Mouse (Mus musculus) liver, adult 2 months (tissue): ENCODE measurements at regions not wholly inside any gene's neighbourhood (a gene's known extent, or its start where the extent isn't known, plus 50 kb on each side); places are given as distances from the start of the nearest gene placed in this dataset.
"Not testable (repeated sequence)": the region's sequence is repeated elsewhere in the genome, so short reads cannot be mapped to it uniquely, and the experiment has no call there.

Source experiments
- DNase-seq: peaks from one replicate; pipeline ENCODE4 v3.0.0-alpha.2; 2011; ENCODE audit warnings: low read depth, low spot score; ENCODE audit errors: extremely low read depth
- H3K27ac ChIP-seq: fragments of 200-500 bp; replicated peaks from 2 replicates; pipeline ENCODE4 v1.5.1; 2012; ENCODE audit warnings: low read depth, mild to moderate bottlenecking, control low read depth, inconsistent platforms, low read length; ENCODE audit not compliant: insufficient read depth
- H3K27me3 ChIP-seq: fragments of 200-500 bp; 2 replicates; pipeline ENCODE4 v1.6.1; 2012; ENCODE audit warnings: mild to moderate bottlenecking, moderate library complexity, low read length, inconsistent platforms; ENCODE audit not compliant: control insufficient read depth, insufficient read depth
- H3K36me3 ChIP-seq: fragments of 200-500 bp; 2 replicates; pipeline ENCODE4 v1.6.1; 2012; ENCODE audit warnings: low read length, inconsistent platforms; ENCODE audit not compliant: control insufficient read depth, insufficient read depth
- H3K4me1 ChIP-seq: fragments of 200-500 bp; 2 replicates; pipeline ENCODE4 v1.6.1; 2011; ENCODE audit warnings: low read length; ENCODE audit not compliant: control insufficient read depth, insufficient read depth
- H3K4me3 ChIP-seq: fragments of 200-500 bp; 2 replicates; pipeline ENCODE4 v1.5.1; 2011; ENCODE audit warnings: low read depth, mild to moderate bottlenecking, control low read depth, low read length, moderate library complexity; ENCODE audit not compliant: insufficient read depth
- H3K79me2 ChIP-seq: fragments of 200-500 bp; 2 replicates; pipeline ENCODE4 v1.6.1; 2012; ENCODE audit warnings: inconsistent platforms, mild to moderate bottlenecking, low read length, moderate library complexity; ENCODE audit not compliant: control insufficient read depth, insufficient read depth
- H3K9ac ChIP-seq: fragments of 200-500 bp; 2 replicates; pipeline ENCODE4 v1.6.1; 2012; ENCODE audit warnings: low read depth, mild to moderate bottlenecking, control low read depth, inconsistent platforms, low read length
- CTCF ChIP-seq: fragments of 200-500 bp; IDR thresholded peaks from 2 replicates; pipeline ENCODE4 v1.5.1; 2011; ENCODE audit warnings: low read depth, low read length, control low read depth
- POLR2A ChIP-seq: fragments of 200-500 bp; IDR thresholded peaks from 2 replicates; pipeline ENCODE4 v1.6.1; 2011; ENCODE audit warnings: low read length, control low read depth; ENCODE audit not compliant: insufficient read depth; ENCODE audit errors: extremely low read depth
- WGBS: fragments of 180-500 bp; shearing (Covaris S2); methylation state at CpG from one replicate; pipeline ENCODE4 v1.1.7; 2018; 5-methylcytosine and 5-hydroxymethylcytosine counted together

DNA sequence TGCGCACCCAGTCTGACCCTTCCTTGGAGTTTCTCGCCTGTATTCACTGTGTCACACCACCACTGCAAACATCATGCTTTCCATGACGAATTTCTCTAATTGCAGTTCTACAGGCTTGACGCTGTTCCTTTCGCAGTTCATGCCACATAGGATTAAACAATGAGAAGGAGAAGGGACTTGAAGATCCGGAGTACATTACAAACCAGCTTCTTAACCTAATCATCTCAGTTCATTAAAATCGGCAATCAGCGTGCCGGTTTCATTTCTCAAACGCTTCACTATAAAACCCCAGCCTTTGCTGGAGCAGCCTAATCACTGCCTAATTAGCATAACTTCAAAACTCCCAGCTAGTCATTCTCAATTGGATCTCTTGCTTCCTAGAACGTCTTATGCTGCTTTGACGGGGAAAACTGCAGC lies 196.5 kb upstream of the Slc7a11 start:
- DNase-seq, result no peak
- no peak overlapping the region for H3K27ac ChIP-seq
- no peaks in the 10 kb centered on the region for H3K79me2 ChIP-seq
- no peaks in the 10 kb centered on the region for H3K36me3 ChIP-seq
- H3K4me3 ChIP-seq, result no peak overlapping the region
- no peaks in the 10 kb centered on the region for H3K27me3 ChIP-seq
- H3K9ac ChIP-seq, result no peak overlapping the region
- no peaks in the 10 kb centered on the region for H3K4me1 ChIP-seq
- 88% methylated on average over 12 of the region's 12 CpGs for WGBS
- TF ChIP-seq CTCF (no peak), POLR2A (no peak)

DNA sequence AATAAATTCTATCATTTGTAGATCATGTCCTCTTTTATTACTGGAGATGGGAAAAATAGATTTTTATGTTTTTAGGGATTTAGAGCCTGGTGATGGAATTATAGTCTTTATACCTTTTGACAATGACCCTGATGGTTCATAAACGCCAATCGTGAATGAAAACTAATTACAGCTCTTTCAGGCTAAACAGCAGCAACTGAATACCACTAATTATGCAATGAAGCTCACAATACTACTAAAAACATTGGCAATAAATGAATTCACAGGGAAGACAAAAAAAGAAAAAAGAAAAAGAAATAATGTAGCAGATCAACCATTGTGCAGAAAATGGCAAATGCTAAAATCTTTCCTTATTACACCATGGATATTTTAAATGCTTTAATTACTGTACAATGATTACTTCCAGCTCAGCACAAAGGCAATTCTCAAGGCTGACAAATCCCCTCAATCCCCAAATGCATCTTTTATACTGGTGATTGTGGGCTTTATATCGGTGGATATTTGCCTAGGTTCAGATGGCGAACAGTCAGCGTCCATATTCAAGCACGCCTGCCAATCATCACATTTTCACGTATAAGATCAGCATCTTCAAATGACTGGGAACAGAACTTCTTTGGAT lies 191.2 kb upstream of the Slc7a11 start:
- no peak for DNase-seq
- TF ChIP-seq POLR2A (no peak), CTCF (no peak)
- Histone ChIP-seq H3K9ac (no peak overlapping the region), H3K27me3 (no peaks in the 10 kb centered on the region), H3K4me1 (no peaks in the 10 kb centered on the region), H3K4me3 (no peak overlapping the region), H3K79me2 (no peaks in the 10 kb centered on the region), H3K36me3 (no peaks in the 10 kb centered on the region), H3K27ac (no peak overlapping the region)
- WGBS, result 94% methylated on average over 7 of the region's 7 CpGs

DNA sequence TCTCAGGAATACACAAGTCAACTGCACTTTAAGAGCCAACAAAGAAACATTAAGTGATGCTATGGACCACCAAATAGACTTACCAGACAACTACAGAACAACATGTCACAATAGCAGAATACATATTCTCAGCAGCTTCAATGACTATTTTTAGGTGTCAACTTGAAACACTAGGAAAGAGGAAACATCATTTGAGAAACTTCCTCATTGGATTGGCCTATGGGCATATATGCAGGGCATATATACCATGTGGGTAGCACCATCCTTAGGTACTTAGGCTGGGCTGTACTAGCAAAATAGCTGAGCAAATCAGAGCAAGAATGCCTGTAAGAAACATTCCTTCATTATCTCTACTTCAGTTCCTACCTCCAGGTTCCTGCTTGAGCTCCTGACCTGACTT lies 187.9 kb upstream of the Slc7a11 start:
- H3K36me3 ChIP-seq, result no peaks in the 10 kb centered on the region
- no peaks in the 10 kb centered on the region for H3K4me1 ChIP-seq
- no peaks in the 10 kb centered on the region for H3K27me3 ChIP-seq
- no peak overlapping the region for H3K4me3 ChIP-seq
- no peaks in the 10 kb centered on the region for H3K79me2 ChIP-seq
- no peak overlapping the region for H3K27ac ChIP-seq
- no peak for DNase-seq
- H3K9ac ChIP-seq, result no peak overlapping the region
- no peak for TF ChIP-seq CTCF
- no peak for TF ChIP-seq POLR2A

DNA sequence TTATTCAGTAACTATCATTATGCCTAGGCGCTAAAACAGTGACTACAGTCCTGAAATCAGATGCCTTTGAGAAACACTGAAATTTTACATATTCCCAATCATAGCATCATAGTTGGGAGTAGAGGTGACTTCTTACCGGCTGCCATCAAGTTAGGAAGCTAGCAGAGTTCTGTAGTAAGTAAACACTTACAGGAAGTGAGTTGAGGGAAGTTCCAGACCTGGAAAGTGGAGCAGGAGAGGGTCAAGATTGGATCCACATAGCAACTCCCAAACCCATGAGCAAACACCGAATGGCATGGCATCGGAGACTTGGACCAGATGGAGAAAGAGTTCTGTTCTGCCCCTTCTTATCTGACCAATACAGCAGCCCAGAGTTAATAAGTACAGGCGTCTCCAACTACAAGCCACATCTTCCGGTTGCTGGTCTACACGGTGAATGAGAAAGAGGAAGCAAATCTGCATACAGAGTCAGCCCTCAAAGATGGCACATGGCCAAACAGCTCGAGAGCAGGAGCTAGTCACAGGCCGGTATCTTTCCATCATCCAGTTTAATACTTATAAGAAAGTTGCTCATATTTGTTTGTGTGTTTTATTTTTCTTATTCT lies 184.8 kb upstream of the Slc7a11 start:
- Histone ChIP-seq H3K4me3 (no peak overlapping the region), H3K27ac (no peak overlapping the region), H3K4me1 (no peaks in the 10 kb centered on the region), H3K9ac (no peak overlapping the region), H3K27me3 (no peaks in the 10 kb centered on the region), H3K79me2 (no peaks in the 10 kb centered on the region), H3K36me3 (no peaks in the 10 kb centered on the region)
- DNase-seq, result no peak
- WGBS, result 81% methylated on average over 9 of the region's 9 CpGs
- TF ChIP-seq POLR2A, result no peak
- TF ChIP-seq CTCF, result no peak

DNA sequence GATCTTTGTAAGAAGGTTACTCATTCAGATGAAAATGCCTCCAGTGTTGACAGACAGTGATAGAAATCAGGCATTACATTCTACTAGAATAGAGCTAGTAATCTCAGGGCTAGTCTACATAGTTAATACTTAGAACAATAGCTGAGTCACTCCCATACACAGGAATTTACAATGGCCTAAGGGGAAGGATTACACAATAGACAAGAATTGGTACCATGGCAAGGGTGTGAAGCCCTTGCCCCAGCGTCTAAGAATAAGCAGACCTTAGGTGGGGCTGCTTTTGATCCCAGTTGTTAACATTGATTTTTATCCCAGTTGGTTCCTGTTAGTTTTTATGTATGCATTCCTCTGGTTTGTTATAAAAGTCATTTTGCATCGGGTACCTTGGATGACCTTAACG lies 177.8 kb upstream of the Slc7a11 start:
- H3K4me1 ChIP-seq, H3K79me2 ChIP-seq, H3K4me3 ChIP-seq, DNase-seq, H3K9ac ChIP-seq, H3K36me3 ChIP-seq, H3K27ac ChIP-seq, H3K27me3 ChIP-seq: not testable (repeated sequence)
- 73% methylated on average over 3 of the region's 3 CpGs for WGBS

DNA sequence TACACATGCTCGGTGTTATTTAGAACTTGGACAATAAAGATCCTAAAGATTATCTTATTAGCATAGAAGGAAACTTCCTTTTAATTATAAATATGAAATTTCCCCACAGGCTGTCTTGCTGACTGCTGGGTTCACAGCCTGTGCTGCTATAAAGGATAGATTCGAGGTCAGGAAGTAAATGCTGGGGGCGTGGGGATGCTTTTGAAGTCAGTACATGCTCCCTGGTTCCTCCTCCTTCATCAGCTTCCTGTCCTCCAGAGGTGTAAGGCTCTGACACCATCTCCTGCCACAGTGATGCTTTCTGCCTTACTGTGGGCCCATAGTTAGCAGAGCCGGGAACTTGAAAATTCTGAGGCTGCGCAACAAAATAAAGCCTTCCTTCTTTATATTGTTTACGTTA lies 175.6 kb upstream of the Slc7a11 start:
- TF ChIP-seq CTCF (no peak), POLR2A (no peak)
- no peak overlapping the region for H3K4me3 ChIP-seq
- WGBS, result 78% methylated on average over 6 of the region's 6 CpGs
- H3K9ac ChIP-seq, result no peak overlapping the region
- no peak overlapping the region for H3K27ac ChIP-seq
- H3K4me1 ChIP-seq, result no peaks in the 10 kb centered on the region
- no peaks in the 10 kb centered on the region for H3K27me3 ChIP-seq
- no peak for DNase-seq
- H3K36me3 ChIP-seq, result no peaks in the 10 kb centered on the region
- no peaks in the 10 kb centered on the region for H3K79me2 ChIP-seq
